Mouse (Mus musculus) cerebellum, adult 2 months (tissue): ENCODE measurements at regions not wholly inside any gene's neighbourhood (a gene's known extent, or its start where the extent isn't known, plus 50 kb on each side); places are given as distances from the start of the nearest gene placed in this dataset.

Source experiments
- DNase-seq, 2 experiments: peaks; one replicate each; pipeline ENCODE4 v3.0.0; 2021
- H3K27ac ChIP-seq: fragments of 200-500 bp; 2 replicates; pipeline ENCODE4 v1.5.1; 2012; ENCODE audit warnings: low read length, control low read depth, inconsistent platforms; ENCODE audit not compliant: insufficient read depth
- H3K27me3 ChIP-seq: fragments of 200-500 bp; 2 replicates; pipeline ENCODE4 v1.6.1; 2012; ENCODE audit warnings: inconsistent platforms, mild to moderate bottlenecking, low read length, moderate library complexity; ENCODE audit not compliant: control insufficient read depth, insufficient read depth
- H3K4me1 ChIP-seq: fragments of 200-500 bp; 2 replicates; pipeline ENCODE4 v1.6.1; 2011; ENCODE audit warnings: low read length; ENCODE audit not compliant: control insufficient read depth, insufficient read depth
- H3K4me3 ChIP-seq: fragments of 200-500 bp; replicated peaks from 2 replicates; pipeline ENCODE3; 2011; ENCODE audit warnings: mild to moderate bottlenecking, low read depth, low read length, control low read depth; ENCODE audit not compliant: insufficient read depth
- CTCF ChIP-seq: fragments of 200-500 bp; IDR thresholded peaks from 2 replicates; pipeline ENCODE4 v1.5.1; 2011; ENCODE audit warnings: low read depth, mild to moderate bottlenecking, control low read depth, low read length, moderate library complexity, borderline replicate concordance; ENCODE audit not compliant: insufficient read depth
- POLR2A ChIP-seq: fragments of 200-500 bp; IDR thresholded peaks from 2 replicates; pipeline ENCODE4 v1.6.1; 2011; ENCODE audit warnings: low read length, control low read depth, borderline replicate concordance; ENCODE audit not compliant: insufficient read depth
- WGBS: fragments of 180-500 bp; shearing (Covaris S2); methylation state at CpG from one replicate; pipeline ENCODE4 v1.1.7; 2018; 5-methylcytosine and 5-hydroxymethylcytosine counted together

DNA sequence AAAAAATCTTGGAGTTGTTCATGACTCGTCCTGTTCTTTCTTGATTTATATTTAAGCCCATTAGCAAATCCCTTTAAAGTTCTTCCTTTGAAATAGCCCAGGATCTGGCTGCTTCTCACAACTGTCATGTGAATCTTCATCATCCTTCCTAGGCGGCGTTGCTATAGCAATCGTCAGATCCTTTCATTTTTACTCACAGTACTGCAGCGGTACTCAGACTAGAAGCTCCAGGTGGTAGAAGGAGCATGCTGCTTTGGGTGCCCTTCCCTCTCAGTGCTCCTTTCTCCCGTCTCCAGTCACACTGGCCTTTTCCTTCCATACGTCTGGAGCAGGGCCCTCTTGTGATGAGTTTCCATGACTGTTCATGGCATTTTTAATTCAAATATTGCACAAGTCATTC lies 93.1 kb downstream of the Gm10260 start:
- Histone ChIP-seq H3K27me3 (no peaks in the 10 kb centered on the region; the same call in 1 of the 2 replicates), H3K4me3 (no peak overlapping the region), H3K27ac (no peak overlapping the region), H3K4me1 (no peaks in the 10 kb centered on the region)
- 91% methylated on average over 7 of the region's 7 CpGs for WGBS
- TF ChIP-seq CTCF (no peak), POLR2A (no peak)
- DNase-seq = no peak

DNA sequence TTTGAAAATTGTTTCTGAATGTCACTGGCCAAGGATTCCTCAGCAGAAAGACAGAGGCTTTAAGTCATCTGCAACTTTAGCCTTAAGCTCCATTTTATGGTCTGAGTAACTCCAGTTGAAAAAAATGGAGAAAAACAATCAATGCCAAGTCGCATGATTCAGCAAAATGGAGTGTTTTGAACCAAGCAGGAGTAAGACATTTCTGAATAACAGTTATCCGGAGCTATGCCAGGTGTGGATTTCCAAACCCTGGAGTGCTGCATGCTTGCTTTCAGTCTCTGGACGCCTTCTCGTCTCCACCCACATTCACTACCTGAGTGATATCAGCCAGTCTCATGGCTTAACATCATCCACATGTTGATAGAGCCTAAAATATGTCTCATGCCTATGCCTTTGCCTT lies 93.7 kb downstream of the Gm10260 start:
- no peak overlapping the region for H3K4me3 ChIP-seq
- DNase-seq = no peak
- no peaks in the 10 kb centered on the region; the same call in 1 of the 2 replicates for H3K27me3 ChIP-seq
- H3K4me1 ChIP-seq = no peaks in the 10 kb centered on the region
- 93% methylated on average over 4 of the region's 4 CpGs for WGBS
- TF ChIP-seq CTCF (no peak), POLR2A (no peak)
- H3K27ac ChIP-seq = no peak overlapping the region

DNA sequence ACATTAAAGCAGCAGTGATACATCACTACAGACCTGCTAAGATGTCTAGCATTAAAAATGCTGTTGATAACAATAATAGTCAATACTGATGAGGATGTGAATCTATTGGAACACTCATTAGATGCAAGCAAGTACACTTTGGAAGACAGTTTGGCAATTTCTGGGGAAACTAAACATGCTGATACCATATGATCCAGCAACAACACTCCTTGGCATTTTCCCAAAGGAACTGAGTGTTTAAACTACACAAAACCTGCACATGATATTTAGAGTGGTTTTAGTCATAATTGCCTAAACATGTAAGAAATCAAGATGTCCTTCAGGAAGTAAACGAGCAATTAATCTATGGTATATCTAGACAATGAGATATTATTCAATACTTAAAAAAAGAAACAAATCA lies 95.2 kb downstream of the Gm10260 start:
- no peak for TF ChIP-seq CTCF
- no peak for TF ChIP-seq POLR2A
- H3K4me1 ChIP-seq = no peaks in the 10 kb centered on the region
- WGBS = 98% methylated on average over 1 of the region's 1 CpGs
- H3K27ac ChIP-seq = no peak overlapping the region
- H3K4me3 ChIP-seq = no peak overlapping the region
- DNase-seq = no peak
- no peaks in the 10 kb centered on the region; the same call in 1 of the 2 replicates for H3K27me3 ChIP-seq

DNA sequence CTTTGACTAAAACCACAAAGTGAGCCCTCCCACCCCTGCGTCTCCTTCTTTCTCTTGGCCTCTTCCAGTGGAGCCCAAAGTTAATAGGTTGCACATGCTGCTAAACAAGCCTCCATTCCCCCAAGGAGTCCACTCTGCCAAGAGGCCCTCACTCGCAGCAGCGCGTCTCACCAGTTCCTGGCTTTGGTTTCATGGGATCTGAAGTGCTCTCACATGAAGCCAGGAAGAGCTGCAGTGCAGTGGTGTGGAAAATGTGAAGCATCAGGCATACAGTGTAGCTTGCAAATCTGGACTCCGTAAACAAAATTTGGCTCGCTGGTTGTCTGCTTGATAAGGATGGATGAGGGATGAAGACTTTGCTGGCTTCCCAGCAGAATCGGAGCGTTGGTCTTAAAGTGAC lies 97.7 kb downstream of the Gm10260 start:
- Histone ChIP-seq H3K27me3 (no peaks in the 10 kb centered on the region; the same call in 1 of the 2 replicates), H3K27ac (no peak overlapping the region), H3K4me1 (no peaks in the 10 kb centered on the region), H3K4me3 (no peak overlapping the region)
- no peak for DNase-seq
- TF ChIP-seq POLR2A (no peak), CTCF (no peak)
- WGBS = 17% methylated on average over 8 of the region's 8 CpGs

DNA sequence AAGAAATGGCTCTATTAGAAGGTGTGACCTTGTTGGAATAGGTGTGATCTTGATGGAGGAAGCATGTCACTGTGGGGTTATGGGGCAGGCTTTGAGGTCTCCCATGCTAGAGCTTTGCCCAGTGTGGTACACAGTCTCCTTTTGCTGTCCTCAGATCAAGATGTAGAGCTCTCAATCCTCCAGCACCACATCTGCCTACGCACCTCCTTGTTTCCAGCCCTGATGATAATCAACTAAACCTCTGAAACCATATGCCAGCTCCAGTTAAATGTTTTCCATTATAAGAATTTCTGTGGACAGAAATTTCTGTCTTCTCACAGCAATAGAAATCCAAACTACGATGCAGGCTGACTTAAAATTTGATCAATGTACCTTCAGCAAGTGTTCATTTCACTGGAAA lies 103.8 kb downstream of the Gm10260 start:
- Histone ChIP-seq H3K4me1 (no peaks in the 10 kb centered on the region), H3K27me3 (no peaks in the 10 kb centered on the region; the same call in 1 of the 2 replicates), H3K27ac (no peak overlapping the region), H3K4me3 (no peak overlapping the region)
- no peak for DNase-seq
- WGBS = 98% methylated on average over 2 of the region's 2 CpGs
- TF ChIP-seq CTCF (no peak), POLR2A (no peak)

DNA sequence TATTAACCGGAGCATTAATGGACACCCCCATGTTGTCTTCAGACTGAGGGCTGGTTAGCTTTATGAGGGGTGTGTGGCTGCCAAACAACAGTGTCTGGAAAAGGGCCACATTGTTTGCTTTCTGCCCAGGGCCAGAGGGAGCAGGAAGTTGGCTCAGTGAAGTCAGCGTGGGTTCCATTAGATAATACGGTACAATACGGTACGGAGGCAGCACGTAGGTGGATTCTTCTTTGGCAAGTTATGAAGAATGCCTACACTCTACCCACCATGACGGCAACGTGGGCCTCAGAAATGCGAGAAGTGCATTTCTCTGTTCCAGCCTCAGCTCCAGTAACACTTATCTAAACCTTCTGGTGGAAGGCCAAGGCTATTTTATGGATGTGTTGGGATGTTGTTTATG lies 108.2 kb downstream of the Gm10260 start:
- H3K27ac ChIP-seq = no peak overlapping the region
- TF ChIP-seq CTCF (no peak), POLR2A (no peak)
- DNase-seq = no peak
- H3K27me3 ChIP-seq = no peaks in the 10 kb centered on the region
- H3K4me3 ChIP-seq = no peak overlapping the region
- H3K4me1 ChIP-seq = no peaks in the 10 kb centered on the region
- WGBS = 66% methylated on average over 9 of the region's 9 CpGs

DNA sequence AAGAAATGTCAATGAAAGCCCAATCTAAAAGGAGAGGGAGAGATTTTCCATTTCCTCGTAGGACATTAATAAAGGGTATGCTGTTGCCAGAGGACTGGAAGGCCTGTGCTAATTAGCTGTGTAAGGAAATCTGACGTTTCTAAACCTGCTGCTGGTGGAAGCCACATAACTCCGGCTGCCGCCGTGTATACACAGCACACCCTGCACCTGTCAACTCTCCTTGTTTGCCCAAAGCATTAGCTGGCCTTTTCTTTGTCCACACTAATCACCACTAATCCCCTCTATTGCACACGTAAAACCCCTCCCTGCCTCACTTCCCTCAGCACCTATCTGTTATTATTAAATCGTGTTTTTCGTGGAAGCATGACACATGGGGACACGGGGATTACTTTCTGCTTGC lies 108.7 kb downstream of the Gm10260 start:
- no peak for DNase-seq
- 71% methylated on average over 9 of the region's 9 CpGs for WGBS

DNA sequence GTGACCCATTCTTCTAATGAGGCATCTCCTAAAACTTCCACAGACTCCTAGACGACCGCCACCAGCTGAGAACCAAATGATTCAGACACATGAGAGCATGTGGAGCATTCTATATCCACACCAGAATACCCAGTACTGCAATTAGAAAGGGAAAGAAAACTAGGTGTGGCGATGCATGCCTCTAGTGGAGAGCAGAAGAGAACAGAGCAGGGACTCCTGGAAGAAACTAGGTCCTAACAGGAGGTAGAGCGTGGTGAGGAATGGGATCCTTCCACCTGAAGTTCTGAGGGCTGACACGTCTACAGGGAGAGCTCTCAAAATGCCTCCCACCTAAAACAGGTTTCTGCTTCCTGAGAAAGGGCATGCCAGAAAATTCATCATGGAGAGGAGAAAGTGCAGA lies 109.3 kb downstream of the Gm10260 start:
- 99% methylated on average over 5 of the region's 5 CpGs for WGBS
- TF ChIP-seq POLR2A (no peak), CTCF (no peak)
- Histone ChIP-seq H3K4me3 (no peak overlapping the region), H3K4me1 (no peaks in the 10 kb centered on the region), H3K27me3 (no peaks in the 10 kb centered on the region; the same call in 1 of the 2 replicates), H3K27ac (no peak overlapping the region)
- DNase-seq = no peak

More for the DNA sequence above, 108.7 kb downstream of the Gm10260 start:
- TF ChIP-seq CTCF (no peak), POLR2A (no peak)
- Histone ChIP-seq H3K4me1 (no peaks in the 10 kb centered on the region), H3K4me3 (no peak overlapping the region), H3K27me3 (no peaks in the 10 kb centered on the region), H3K27ac (no peak overlapping the region)

DNA sequence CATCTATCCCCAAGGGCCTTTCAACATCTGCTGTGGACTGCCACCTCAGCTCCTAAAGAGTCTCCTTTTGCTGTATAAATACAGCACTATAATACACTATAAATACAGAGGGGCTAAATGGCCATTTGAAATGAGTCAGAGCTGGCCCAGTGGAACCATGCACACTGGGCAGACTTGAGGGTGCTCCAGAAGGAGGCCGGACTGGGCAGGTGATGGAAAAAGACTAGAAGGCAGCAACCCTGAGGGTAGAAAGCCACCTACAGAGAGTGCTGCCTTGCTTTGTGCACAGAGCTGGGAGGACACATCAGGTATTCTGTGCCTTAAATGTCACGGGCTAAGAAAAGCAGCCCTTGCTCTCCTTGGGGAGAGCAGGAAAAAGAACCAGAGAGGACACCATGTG lies 110.2 kb downstream of the Gm10260 start:
- Histone ChIP-seq H3K4me1 (no peaks in the 10 kb centered on the region), H3K27me3 (no peaks in the 10 kb centered on the region; the same call in 1 of the 2 replicates), H3K4me3 (no peak overlapping the region), H3K27ac (no peak overlapping the region)
- WGBS = 91% methylated on average over 2 of the region's 2 CpGs
- no peak for TF ChIP-seq POLR2A
- TF ChIP-seq CTCF = no peak
- no peak for DNase-seq
